Mouse (Mus musculus) left cerebral cortex, adult 8-10 months (tissue): ENCODE results near the gene Exosc5. TPM values are rescaled to one million over a fixed set of nuclear protein-coding genes. Genes with fewer than 3 reads are reported as not detected.

Experiments
- DNase-seq, 2 experiments: peaks; one replicate each; pipeline ENCODE4 v3.0.0; 2022; ENCODE audit warnings: low spot score in 2 of 2
- total RNA-seq, 4 experiments: library from RNA; stranded (reverse); gene quantifications; 2 replicates each; pipeline ENCODE4 v1.2.4; 2022

Exosc5 gene
- total RNA-seq, 4 experiments from 2014 or later, result 21.7 to 27.4 (median 26.7) TPM

DNA sequence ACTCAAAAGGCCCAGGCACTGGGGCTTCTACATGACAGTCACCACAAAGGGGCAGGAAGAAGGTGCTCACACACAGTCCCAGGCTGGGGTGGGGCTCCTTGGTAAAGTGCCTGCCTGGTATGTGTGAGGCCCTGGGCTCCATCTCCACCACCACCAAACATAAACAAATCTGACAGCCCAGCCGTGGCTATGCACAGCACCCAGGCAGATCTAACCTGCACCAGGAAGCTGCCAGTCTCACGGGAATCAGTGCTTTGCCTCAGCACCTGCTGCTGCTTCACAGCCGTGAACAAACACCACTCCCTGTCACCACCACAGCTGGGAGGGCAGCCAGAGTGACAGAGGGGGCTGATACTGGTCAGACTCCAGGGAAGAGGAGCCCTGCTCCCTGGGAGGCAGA is 22.6 kb upstream of the Exosc5 start:
- DNase-seq, result no peak

- DNase-seq, result no peak
These were observed 21.9 kb upstream of the Exosc5 start for GRCm38 (mm10) chr7:25637099-25637498.

- DNase-seq, result peak in 1 of 2 experiments; percentile 78
These were observed 19.2 kb upstream of the Exosc5 start for GRCm38 (mm10) chr7:25639754-25640153.

- DNase-seq, result no peak
These were observed 14.8 kb upstream of the Exosc5 start for GRCm38 (mm10) chr7:25644136-25644535.

GRCm38 (mm10) chr7:25644631-25645030 is 14.3 kb upstream of the Exosc5 start:
- no peak for DNase-seq

- DNase-seq, result no peak
These were observed 13.9 kb upstream of the Exosc5 start for GRCm38 (mm10) chr7:25645074-25645473.

- no peak for DNase-seq
These were observed 11.3 kb upstream of the Exosc5 start for GRCm38 (mm10) chr7:25647574-25648123.

GRCm38 (mm10) chr7:25649839-25650238 is 9.1 kb upstream of the Exosc5 start:
- no peak for DNase-seq

- no peak for DNase-seq
These were observed 7.7 kb upstream of the Exosc5 start for GRCm38 (mm10) chr7:25651281-25651680.

DNA sequence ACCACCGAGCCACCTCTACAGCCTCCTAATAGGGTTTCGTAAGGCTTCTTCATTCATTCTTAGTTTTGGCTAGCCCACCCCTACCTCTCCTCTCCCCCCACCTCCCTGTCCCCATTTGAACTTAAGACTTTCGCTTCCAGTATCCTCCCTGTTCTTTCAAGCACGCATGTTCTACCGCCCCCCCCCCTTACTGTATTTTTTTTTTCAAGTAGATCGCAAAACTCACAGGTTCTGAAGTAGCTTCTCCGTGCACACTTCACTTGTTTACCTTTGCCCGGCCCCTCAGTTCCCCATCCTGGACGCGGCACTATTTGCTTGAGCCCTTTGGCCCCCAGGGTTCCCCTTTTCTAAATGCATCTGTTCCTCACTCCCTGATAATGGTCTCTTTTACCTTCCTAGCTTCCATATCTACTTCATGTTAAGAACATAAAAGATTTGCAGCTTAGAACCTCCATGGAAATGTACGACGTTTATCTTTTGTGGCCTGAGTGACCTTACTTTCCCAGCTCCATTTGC is 6.7 kb upstream of the Exosc5 start:
- no peak for DNase-seq

- no peak for DNase-seq
These were observed 3.1 kb upstream of the Exosc5 start for GRCm38 (mm10) chr7:25655601-25656428.

- no peak for DNase-seq
These were observed 1.2 kb upstream of the Exosc5 start for GRCm38 (mm10) chr7:25657785-25658184.

GRCm38 (mm10) chr7:25666381-25666780 is 7.4 kb downstream of the Exosc5 start:
- DNase-seq, result no peak

DNA sequence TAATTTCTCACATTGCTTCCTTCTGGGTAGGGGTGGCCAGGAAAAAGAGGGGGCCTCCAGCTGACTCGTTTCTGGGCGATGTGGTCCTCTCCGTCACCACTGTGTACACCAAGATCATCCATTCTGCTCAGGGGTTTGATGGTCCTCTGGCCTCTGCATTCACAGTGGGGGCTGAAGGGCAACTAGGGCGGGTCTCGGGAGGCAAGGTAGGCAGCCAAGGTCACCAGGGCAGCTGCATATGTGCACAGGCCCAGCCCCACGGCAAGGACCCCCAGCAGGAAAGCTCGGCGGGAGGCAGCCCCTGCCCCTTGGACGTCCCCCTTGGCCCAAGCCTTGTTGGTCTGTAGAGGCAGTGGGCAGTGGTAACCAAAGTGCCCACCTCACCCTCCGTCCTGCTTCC is 10.2 kb downstream of the Exosc5 start:
- DNase-seq, result no peak

DNA sequence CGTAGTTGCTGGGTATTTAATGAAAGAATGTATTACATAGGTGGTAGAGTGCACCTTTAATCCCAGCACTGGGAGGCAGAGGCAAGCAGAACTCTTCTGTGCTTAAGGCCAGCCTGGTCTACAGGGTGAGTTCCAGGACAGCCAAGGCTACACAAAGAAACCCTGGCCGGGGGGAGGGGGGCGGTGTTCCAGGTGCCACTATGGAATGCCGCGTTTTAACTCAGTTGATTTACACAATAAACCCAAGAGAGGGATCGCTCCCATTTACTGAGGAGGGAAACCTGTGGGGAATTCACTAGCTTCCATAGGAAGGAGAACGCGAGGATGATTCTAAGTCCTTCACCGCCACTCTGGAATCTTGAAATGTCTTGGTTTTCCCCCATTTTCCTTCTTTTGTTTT is 10.7 kb downstream of the Exosc5 start:
- DNase-seq, result no peak

- no peak for DNase-seq
These were observed 11.1 kb downstream of the Exosc5 start for GRCm38 (mm10) chr7:25670096-25670495.

DNA sequence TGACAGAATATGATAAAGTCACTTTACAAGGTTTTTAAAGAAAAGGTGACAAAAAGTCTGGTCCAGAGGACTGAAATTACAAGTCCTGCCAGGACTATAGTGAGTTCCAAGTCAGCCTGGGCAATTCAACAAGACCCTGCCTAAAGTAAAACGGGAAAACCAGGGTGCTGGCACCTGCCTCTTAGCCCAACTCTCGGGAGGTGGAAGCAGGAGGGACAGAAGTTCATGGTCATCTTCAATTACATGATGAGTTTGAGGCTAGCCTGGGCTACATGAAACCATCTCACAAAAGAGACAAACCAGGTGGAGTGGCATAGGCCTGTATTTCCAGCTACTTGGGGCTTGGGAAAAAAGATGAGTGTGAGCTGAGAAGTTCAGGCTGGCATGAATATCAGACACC is 12.7 kb downstream of the Exosc5 start:
- no peak for DNase-seq

GRCm38 (mm10) chr7:25672442-25672841 is 13.5 kb downstream of the Exosc5 start:
- DNase-seq, result no peak

GRCm38 (mm10) chr7:25674297-25674696 is 15.3 kb downstream of the Exosc5 start:
- DNase-seq, result no peak

- DNase-seq, result no peak
These were observed 15.8 kb downstream of the Exosc5 start, which contains the start of gene Tmem91 for GRCm38 (mm10) chr7:25674719-25675300. Gene Tmem91 (minus strand): TSS chr7:25675166.

GRCm38 (mm10) chr7:25675405-25675804 is 16.4 kb downstream of the Exosc5 start:
- no peak for DNase-seq

- peak; percentile 83 to 89 for DNase-seq
These were observed 17.3 kb downstream of the Exosc5 start for GRCm38 (mm10) chr7:25676085-25676781.
